Mouse (Mus musculus) embryonic facial prominence, embryonic 12.5 days (tissue): ENCODE results near the gene Kalrn. TPM values are rescaled to one million over a fixed set of nuclear protein-coding genes. Genes with fewer than 3 reads are reported as not detected.

ENCODE experiments used
- ATAC-seq: fragments of 200-750 bp; cut with Nextera tagmentation; 2 replicates; pipeline ENCODE4 v1.8.0; 2017; ENCODE audit not compliant: insufficient number of reproducible peaks, insufficient read depth, low FRiP score, low TSS enrichment
- H3K27ac ChIP-seq: fragments of 300-500 bp; sonication (generic); 2 replicates; pipeline ENCODE4 v1.5.1; 2016; ENCODE audit warnings: mild to moderate bottlenecking
- H3K27me3 ChIP-seq: fragments of 300-500 bp; sonication (generic); 2 replicates; pipeline ENCODE4 v1.6.1; 2016; ENCODE audit warnings: mild to moderate bottlenecking, moderate library complexity
- H3K36me3 ChIP-seq: fragments of 300-500 bp; sonication (generic); 2 replicates; pipeline ENCODE4 v1.6.1; 2016; ENCODE audit warnings: mild to moderate bottlenecking
- H3K4me1 ChIP-seq: fragments of 300-500 bp; sonication (generic); 2 replicates; pipeline ENCODE4 v1.6.1; 2016
- H3K4me2 ChIP-seq: fragments of 300-500 bp; sonication (generic); replicated peaks from 2 replicates; pipeline ENCODE4 v1.6.1; 2016; ENCODE audit warnings: mild to moderate bottlenecking, moderate library complexity
- H3K4me3 ChIP-seq: fragments of 300-500 bp; sonication (generic); 2 replicates; pipeline ENCODE4 v1.5.1; 2016; ENCODE audit warnings: mild to moderate bottlenecking
- H3K9ac ChIP-seq: fragments of 300-500 bp; sonication (generic); 2 replicates; pipeline ENCODE4 v1.6.1; 2016; ENCODE audit warnings: mild to moderate bottlenecking, moderate library complexity
- H3K9me3 ChIP-seq: fragments of 300-500 bp; sonication (generic); 2 replicates; pipeline ENCODE4 v1.6.1; 2016; ENCODE audit warnings: mild to moderate bottlenecking, moderate library complexity
- WGBS: fragments of 180-500 bp; shearing (Covaris S2); methylation state at CpG from one replicate; pipeline ENCODE4 v1.1.7; 2016; 5-methylcytosine and 5-hydroxymethylcytosine counted together
- polyA plus RNA-seq: library from polyadenylated mRNA; unstranded; fragments of >200 nt; fragmentation: Nextera tagmentation; extraction: Ambion mirVana; gene quantifications from 2 replicates; pipeline ENCODE4 v1.2.1, GENCODE M21; 2016

Gene Kalrn
- polyA plus RNA-seq, 1 experiment from 2014 or later = 19.2 TPM

DNA sequence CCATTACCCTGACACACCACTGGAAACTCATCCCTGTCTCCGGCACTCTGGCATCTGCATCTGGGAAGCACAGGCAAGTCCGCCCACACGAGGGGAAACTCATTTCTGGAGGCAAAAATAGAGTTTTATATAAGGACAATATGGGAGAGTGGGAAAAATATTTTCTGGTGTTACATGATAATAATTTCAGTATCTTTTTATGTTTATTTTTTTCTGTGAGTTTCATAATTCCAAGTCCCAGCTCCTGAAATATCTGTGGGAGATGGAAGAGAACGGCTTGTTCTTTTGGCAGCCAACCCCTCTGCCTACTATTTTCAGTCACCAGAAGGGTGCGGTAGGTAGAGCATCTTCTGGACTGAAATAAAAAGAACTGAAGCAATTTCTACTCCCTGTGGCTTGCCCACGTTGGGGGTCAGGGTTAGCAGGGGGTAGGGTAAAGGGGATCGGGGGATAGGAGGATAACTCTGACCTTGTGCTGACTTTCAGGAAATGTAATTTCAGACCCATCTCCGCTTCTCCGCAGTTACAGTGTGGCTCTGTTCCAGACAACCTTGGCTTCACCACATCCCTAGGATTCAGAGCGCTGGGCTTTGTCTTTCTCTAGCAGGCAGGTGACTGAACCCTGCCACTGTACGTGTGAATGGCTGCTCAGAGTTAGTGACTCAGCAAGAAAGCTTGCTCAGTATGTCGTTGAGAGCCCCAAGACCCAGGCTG, 336.3 kb downstream of the Kalrn start:
- Histone ChIP-seq H3K9me3 (no peaks in the 10 kb centered on the region), H3K4me3 (no peak overlapping the region), H3K27ac (no peak overlapping the region), H3K27me3 (no peaks in the 10 kb centered on the region), H3K4me2 (no peak overlapping the region), H3K9ac (no peak overlapping the region), H3K36me3 (peaks cover 32% of the 10 kb centered on the region), H3K4me1 (no peaks in the 10 kb centered on the region)
- 79% methylated on average over 12 of the region's 12 CpGs for WGBS
- ATAC-seq = no peak

GRCm38 (mm10) chr16:34235086-34235485, 338.2 kb downstream of the Kalrn start:
- Histone ChIP-seq H3K9me3 (no peaks in the 10 kb centered on the region), H3K36me3 (peaks cover 23% of the 10 kb centered on the region), H3K27me3 (no peaks in the 10 kb centered on the region), H3K4me1 (0 out of 2 replicates have a peak, but pooled peaks cover 9% of the 10 kb centered on the region), H3K27ac (no peak overlapping the region), H3K9ac (no peak overlapping the region), H3K4me3 (no peak overlapping the region), H3K4me2 (no peak overlapping the region)
- 63% methylated on average over 11 of the region's 11 CpGs for WGBS
- 0 out of 2 replicates have a peak, but pooled peaks have one; percentile 47 for ATAC-seq

GRCm38 (mm10) chr16:34231952-34232351, 341.4 kb downstream of the Kalrn start:
- Histone ChIP-seq H3K27me3 (no peaks in the 10 kb centered on the region), H3K36me3 (peaks cover 22% of the 10 kb centered on the region), H3K27ac (no peak overlapping the region), H3K9ac (no peak overlapping the region), H3K4me2 (no peak overlapping the region), H3K9me3 (no peaks in the 10 kb centered on the region), H3K4me3 (no peak overlapping the region), H3K4me1 (0 out of 2 replicates have a peak, but pooled peaks cover 9% of the 10 kb centered on the region)
- no peak for ATAC-seq
- 40% methylated on average over 5 of the region's 5 CpGs for WGBS

GRCm38 (mm10) chr16:34231146-34231545, 342.2 kb downstream of the Kalrn start:
- no peak overlapping the region for H3K27ac ChIP-seq
- no peak for ATAC-seq
- H3K4me3 ChIP-seq = no peak overlapping the region

DNA sequence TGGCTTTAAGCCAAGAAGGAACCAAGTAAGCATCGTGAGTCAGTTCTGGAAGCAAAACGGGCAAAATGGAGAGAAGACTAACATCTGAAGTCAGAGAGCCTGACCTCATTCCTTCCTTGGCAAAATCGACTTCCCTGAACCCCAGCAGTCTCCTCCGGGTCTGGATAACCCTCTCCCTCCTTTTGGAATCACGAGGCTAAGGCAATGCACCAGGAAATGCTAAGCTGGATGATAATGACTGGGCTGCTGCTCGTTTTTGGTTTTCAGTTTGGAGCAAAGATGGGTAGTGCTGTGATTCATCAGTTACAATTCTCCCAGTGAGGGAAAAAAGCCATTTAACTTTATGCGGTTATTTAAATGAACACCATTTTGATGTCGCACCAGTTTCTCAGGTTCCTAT, 344.0 kb downstream of the Kalrn start:
- 75% methylated on average over 8 of the region's 8 CpGs for WGBS
- no peaks in the 10 kb centered on the region for H3K9me3 ChIP-seq
- H3K4me2 ChIP-seq = no peak overlapping the region
- H3K4me1 ChIP-seq = 0 out of 2 replicates have a peak, but pooled peaks cover 9% of the 10 kb centered on the region
- no peak overlapping the region for H3K27ac ChIP-seq
- no peaks in the 10 kb centered on the region for H3K27me3 ChIP-seq
- no peak for ATAC-seq
- no peak overlapping the region for H3K4me3 ChIP-seq
- H3K36me3 ChIP-seq = peaks cover 23% of the 10 kb centered on the region
- H3K9ac ChIP-seq = no peak overlapping the region

More at GRCm38 (mm10) chr16:34231146-34231545, 342.2 kb downstream of the Kalrn start:
- WGBS = 26% methylated on average over 2 of the region's 2 CpGs
- H3K9ac ChIP-seq = no peak overlapping the region
- H3K27me3 ChIP-seq = no peaks in the 10 kb centered on the region
- no peaks in the 10 kb centered on the region for H3K9me3 ChIP-seq
- peaks cover 28% of the 10 kb centered on the region for H3K36me3 ChIP-seq
- H3K4me2 ChIP-seq = no peak overlapping the region
- H3K4me1 ChIP-seq = 0 out of 2 replicates have a peak, but pooled peaks cover 9% of the 10 kb centered on the region

GRCm38 (mm10) chr16:34228661-34229060, 344.7 kb downstream of the Kalrn start:
- Histone ChIP-seq H3K4me3 (no peak overlapping the region), H3K9me3 (no peaks in the 10 kb centered on the region), H3K4me1 (0 out of 2 replicates have a peak, but pooled peaks cover 9% of the 10 kb centered on the region), H3K9ac (no peak overlapping the region), H3K36me3 (peaks cover 18% of the 10 kb centered on the region), H3K27me3 (no peaks in the 10 kb centered on the region), H3K4me2 (no peak overlapping the region), H3K27ac (no peak overlapping the region)
- 67% methylated on average over 5 of the region's 5 CpGs for WGBS
- no peak for ATAC-seq

GRCm38 (mm10) chr16:34212160-34212559, 361.2 kb downstream of the Kalrn start:
- WGBS = 85% methylated on average over 3 of the region's 3 CpGs
- peaks cover 45% of the 10 kb centered on the region for H3K36me3 ChIP-seq

GRCm38 (mm10) chr16:34211243-34211642, 362.1 kb downstream of the Kalrn start:
- WGBS = 83% methylated on average over 12 of the region's 12 CpGs
- H3K9ac ChIP-seq = no peak overlapping the region
- H3K4me1 ChIP-seq = no peaks in the 10 kb centered on the region
- H3K4me3 ChIP-seq = no peak overlapping the region
- no peak overlapping the region for H3K27ac ChIP-seq
- no peak overlapping the region for H3K4me2 ChIP-seq
- H3K36me3 ChIP-seq = peaks cover 43% of the 10 kb centered on the region
- ATAC-seq = no peak
- no peaks in the 10 kb centered on the region for H3K9me3 ChIP-seq
- no peaks in the 10 kb centered on the region for H3K27me3 ChIP-seq

More at GRCm38 (mm10) chr16:34212160-34212559, 361.2 kb downstream of the Kalrn start:
- Histone ChIP-seq H3K27ac (no peak overlapping the region), H3K4me2 (no peak overlapping the region), H3K9ac (no peak overlapping the region), H3K9me3 (no peaks in the 10 kb centered on the region), H3K4me3 (no peak overlapping the region), H3K27me3 (no peaks in the 10 kb centered on the region), H3K4me1 (no peaks in the 10 kb centered on the region)
- no peak for ATAC-seq

GRCm38 (mm10) chr16:34208748-34209147, 364.6 kb downstream of the Kalrn start:
- no peak overlapping the region for H3K4me2 ChIP-seq
- no peak overlapping the region for H3K9ac ChIP-seq
- 73% methylated on average over 5 of the region's 5 CpGs for WGBS
- ATAC-seq = no peak
- no peaks in the 10 kb centered on the region for H3K4me1 ChIP-seq
- H3K27ac ChIP-seq = no peak overlapping the region
- no peaks in the 10 kb centered on the region for H3K9me3 ChIP-seq
- no peak overlapping the region for H3K4me3 ChIP-seq
- H3K36me3 ChIP-seq = peaks cover 56% of the 10 kb centered on the region
- H3K27me3 ChIP-seq = no peaks in the 10 kb centered on the region

- Histone ChIP-seq H3K9ac (no peak overlapping the region), H3K4me3 (no peak overlapping the region), H3K4me1 (no peaks in the 10 kb centered on the region), H3K9me3 (no peaks in the 10 kb centered on the region), H3K27me3 (no peaks in the 10 kb centered on the region), H3K36me3 (peaks cover 60% of the 10 kb centered on the region), H3K27ac (no peak overlapping the region), H3K4me2 (no peak overlapping the region)
- ATAC-seq = no peak
- WGBS = 91% methylated on average over 5 of the region's 5 CpGs
Measured at GRCm38 (mm10) chr16:34207972-34208371, 365.4 kb downstream of the Kalrn start.

GRCm38 (mm10) chr16:34204527-34205139, 368.7 kb downstream of the Kalrn start:
- no peak overlapping the region for H3K4me2 ChIP-seq
- no peak overlapping the region for H3K9ac ChIP-seq
- no peak for ATAC-seq
- H3K27ac ChIP-seq = no peak overlapping the region
- H3K4me3 ChIP-seq = no peak overlapping the region
- H3K9me3 ChIP-seq = no peaks in the 10 kb centered on the region
- no peaks in the 10 kb centered on the region for H3K27me3 ChIP-seq
- WGBS = 79% methylated on average over 13 of the region's 13 CpGs
- H3K36me3 ChIP-seq = peaks cover 56% of the 10 kb centered on the region
- H3K4me1 ChIP-seq = no peaks in the 10 kb centered on the region

DNA sequence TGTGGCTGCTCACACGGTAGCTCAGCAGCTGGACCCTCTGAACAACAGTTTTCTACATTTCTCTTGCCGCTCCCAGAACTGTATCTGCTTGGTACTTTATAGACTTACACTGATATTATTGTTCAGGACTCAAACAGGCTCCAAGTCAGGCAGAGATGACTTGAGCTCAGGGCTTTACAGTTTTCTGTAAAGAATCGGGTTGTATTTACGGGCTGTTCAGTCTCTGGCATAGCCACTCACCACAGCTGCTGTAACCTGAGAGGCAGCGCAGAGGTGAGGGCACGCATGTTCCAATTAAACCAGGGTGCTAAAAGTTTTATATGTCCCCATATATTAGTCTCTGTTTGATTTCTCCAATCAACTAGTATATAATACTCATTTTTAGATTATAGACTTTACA, 373.8 kb downstream of the Kalrn start:
- Histone ChIP-seq H3K27ac (no peak overlapping the region), H3K27me3 (no peaks in the 10 kb centered on the region), H3K4me2 (no peak overlapping the region), H3K4me1 (no peaks in the 10 kb centered on the region), H3K9me3 (no peaks in the 10 kb centered on the region), H3K4me3 (no peak overlapping the region), H3K9ac (no peak overlapping the region), H3K36me3 (peaks cover 45% of the 10 kb centered on the region)
- 75% methylated on average over 6 of the region's 6 CpGs for WGBS
- no peak for ATAC-seq
